ENCODE assay signal across 14 mouse cellular contexts in genomic region chr4:47772230-47772920, GRCm38 (mm10).
A peak's percentile ranks its signal among the peaks of the same experiment; 100 is the strongest.
DNase-seq lines count a peak whose midpoint lies in the region; ATAC-seq and TF ChIP-seq lines count a peak whose summit lies in the region.
"Had no signal": no experiment of that assay in that cellular context is flagged by ENCODE, and none has a peak within 500 bp of the region (broad histone marks: within the 10 kb centered on the region; RNA-seq: fewer than 3 reads in every experiment).

No protein-coding gene starts in this region.

- no peak overlapping the region for H3K4me2 ChIP-seq in forebrain, embryonic 13.5 days
- H3K4me2 ChIP-seq in neural tube, embryonic 14.5 days (ENCODE audit: low read depth, low read length) = no peak overlapping the region
- H3K4me2 ChIP-seq: kidney, embryonic 15.5 days had no signal

- no peak overlapping the region for H3K9ac ChIP-seq in forebrain, embryonic 13.5 days
- no peak overlapping the region for H3K9ac ChIP-seq in neural tube, embryonic 14.5 days (replicated peaks; ENCODE audit: low read depth, low read length)
- H3K9ac ChIP-seq: kidney, embryonic 15.5 days; liver, postnatal 0 days had no signal

- no peaks in the 10 kb centered on the region for H3K27me3 ChIP-seq in forebrain, embryonic 13.5 days
- no peaks in the 10 kb centered on the region for H3K27me3 ChIP-seq in neural tube, embryonic 14.5 days (ENCODE audit: control insufficient read depth, insufficient read depth, low read length)
- H3K27me3 ChIP-seq: kidney, embryonic 15.5 days had no signal

- H3K4me1 ChIP-seq in forebrain, embryonic 13.5 days = peaks cover 8% of the 10 kb centered on the region; the same call in 1 of the 2 replicates
- H3K4me1 ChIP-seq in neural tube, embryonic 14.5 days (ENCODE audit: control insufficient read depth, insufficient read depth, low read length) = no peaks in the 10 kb centered on the region
- H3K4me1 ChIP-seq: kidney, embryonic 15.5 days; limb, embryonic 10.5 days had no signal

- no peaks in the 10 kb centered on the region for H3K36me3 ChIP-seq in forebrain, embryonic 13.5 days (ENCODE audit: poor library complexity, severe bottlenecking)
- H3K36me3 ChIP-seq in neural tube, embryonic 14.5 days (ENCODE audit: control insufficient read depth, insufficient read depth, low read length) = no peaks in the 10 kb centered on the region
- H3K36me3 ChIP-seq: kidney, embryonic 15.5 days; limb, embryonic 10.5 days had no signal

- peak; percentile 89 for ATAC-seq in forebrain, embryonic 13.5 days
- peak; percentile 82; the same call in 1 of the 2 replicates for ATAC-seq in neural tube, embryonic 14.5 days (ENCODE audit: low read depth)
- ATAC-seq: liver, postnatal 0 days had no signal

- WGBS in forebrain, embryonic 13.5 days = 43% methylated on average over 6 of the region's 6 CpGs
- WGBS in neural tube, embryonic 14.5 days = 53% methylated on average over 6 of the region's 6 CpGs

- H3K9me3 ChIP-seq in forebrain, embryonic 13.5 days (replicated peaks) = no peaks in the 10 kb centered on the region
- H3K9me3 ChIP-seq in neural tube, embryonic 14.5 days (ENCODE audit: control insufficient read depth, low read length) = no peaks in the 10 kb centered on the region
- H3K9me3 ChIP-seq: kidney, embryonic 15.5 days; limb, embryonic 10.5 days had no signal

- TF ChIP-seq CTCF in layer of hippocampus, adult 2 months (conservative IDR thresholded peaks at IDR 0.05) = no peak

- no peak overlapping the region for H3K4me3 ChIP-seq in layer of hippocampus, adult 2 months
- no peak overlapping the region for H3K4me3 ChIP-seq in forebrain, embryonic 13.5 days
- no peak overlapping the region for H3K4me3 ChIP-seq in neural tube, embryonic 14.5 days (ENCODE audit: low read depth, low read length)
- H3K4me3 ChIP-seq: kidney, embryonic 15.5 days; limb, embryonic 10.5 days had no signal

- peak overlapping the region; percentile 55; the same call in 1 of the 2 replicates for H3K27ac ChIP-seq in layer of hippocampus, adult 2 months
- no peak overlapping the region for H3K27ac ChIP-seq in forebrain, embryonic 13.5 days
- H3K27ac ChIP-seq in neural tube, embryonic 14.5 days (ENCODE audit: low read depth, low read length) = no peak overlapping the region; the same call in 1 of the 2 replicates
- H3K27ac ChIP-seq: kidney, embryonic 15.5 days; limb, embryonic 10.5 days had no signal

- DNase-seq in layer of hippocampus, adult 2 months (ENCODE audit: low spot score in 2 of 2) = peak; percentile 11 to 18
- DNase-seq in layer of hippocampus, postnatal 25 days (ENCODE audit: extremely low spot score in 1 of 2, low spot score in 1 of 2) = no peak
- peak; percentile 8 for DNase-seq in layer of hippocampus, adult 9-11 months
- DNase-seq in ovary, postnatal 14 days (ENCODE audit: low spot score) = no peak
- no peak for DNase-seq in left cerebral cortex, adult 18-20 months (ENCODE audit: low spot score in 2 of 2)
- no peak for DNase-seq in liver
- DNase-seq: adrenal gland, adult 8-10 months; cerebellum, adult 11 months; heart, postnatal 14 days; liver, postnatal 0 days had no signal

Comparison
In these comparisons a context has a peak if more than half of its experiments do, and no peak if none do; other contexts are left out.
1. DNase-seq: peak in layer of hippocampus, adult 2 months (2 of 2) and layer of hippocampus, adult 9-11 months (single experiment); none in layer of hippocampus, postnatal 25 days (0 of 2), ovary, postnatal 14 days (single experiment), left cerebral cortex, adult 18-20 months (0 of 2) and liver (single experiment).